Mouse (Mus musculus) heart, adult 18-20 months (tissue): ENCODE data around the gene Reps2. TPM values are rescaled to one million over a fixed set of nuclear protein-coding genes. Genes with fewer than 3 reads are reported as not detected.
A peak's percentile ranks its signal among the peaks of the same experiment; 100 is the strongest.

Experiments
- DNase-seq, 2 experiments: peaks; one replicate each; pipeline ENCODE4 v3.0.0; 2021 to 2022; ENCODE audit warnings: mixed read lengths in 1 of 2
- total RNA-seq, 2 experiments: library from RNA; stranded (reverse); gene quantifications; 2 replicates each; pipeline ENCODE4 v1.2.3; 2021

Reps2 gene
- total RNA-seq, 2 experiments from 2014 or later = 1.5 to 1.6 TPM

DNA sequence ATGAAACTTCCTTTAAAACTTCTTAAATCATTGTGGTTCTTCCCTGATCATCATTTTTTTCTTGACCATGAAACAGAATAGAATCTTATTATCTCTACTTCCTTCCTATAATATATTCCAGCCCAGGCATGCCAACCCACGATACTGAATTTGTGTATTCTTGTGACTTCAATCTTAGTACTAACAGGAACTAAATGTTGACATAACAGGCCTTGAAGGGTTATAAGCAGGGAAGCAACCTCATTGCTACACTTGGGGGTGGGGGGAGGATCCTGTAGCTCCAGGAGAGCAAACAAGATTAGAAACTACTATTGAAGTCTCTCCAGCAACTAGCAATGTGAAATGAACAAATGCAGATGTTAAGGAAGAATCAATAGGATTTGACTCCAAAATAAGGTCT, 154.8 kb downstream of the Reps2 start:
- no peak for DNase-seq

DNA sequence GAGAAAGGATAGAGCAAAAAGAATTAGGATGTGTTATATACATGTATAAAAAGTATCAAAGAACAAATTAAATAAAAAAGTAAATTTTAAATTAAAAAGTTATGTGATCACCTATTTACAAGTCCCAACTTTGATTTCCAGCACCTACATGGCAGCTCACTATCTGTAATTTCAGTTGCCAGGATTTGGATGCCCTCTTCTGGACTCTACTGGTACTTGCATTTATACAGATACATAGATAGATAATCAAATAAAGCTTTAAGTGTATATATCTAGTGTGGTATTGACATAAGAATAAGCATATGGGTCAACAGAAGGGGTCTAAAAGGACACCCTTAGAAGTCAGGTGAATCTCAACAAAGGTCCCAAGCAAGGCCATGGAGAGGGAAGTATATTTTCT, 155.7 kb downstream of the Reps2 start:
- no peak for DNase-seq

DNA sequence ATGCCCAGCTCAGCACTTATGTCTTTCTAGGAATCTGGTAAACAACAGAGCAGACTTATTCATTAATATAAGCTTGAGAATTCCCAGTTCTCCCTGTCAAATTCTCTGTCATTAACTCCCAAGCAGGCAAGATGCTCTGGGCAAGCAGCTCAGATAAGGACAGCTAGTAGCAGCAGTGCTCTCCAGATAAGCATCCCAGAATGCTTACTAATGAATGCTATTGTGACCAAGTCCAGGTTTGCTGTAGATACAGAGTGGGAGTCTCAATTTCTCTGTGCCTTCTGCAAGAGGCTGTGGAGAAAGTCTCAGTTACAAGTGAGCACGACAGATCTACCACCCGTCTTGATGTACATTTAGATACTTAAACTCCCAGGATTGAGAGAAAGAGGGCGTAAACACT, 173.2 kb downstream of the Reps2 start:
- no peak for DNase-seq

DNA sequence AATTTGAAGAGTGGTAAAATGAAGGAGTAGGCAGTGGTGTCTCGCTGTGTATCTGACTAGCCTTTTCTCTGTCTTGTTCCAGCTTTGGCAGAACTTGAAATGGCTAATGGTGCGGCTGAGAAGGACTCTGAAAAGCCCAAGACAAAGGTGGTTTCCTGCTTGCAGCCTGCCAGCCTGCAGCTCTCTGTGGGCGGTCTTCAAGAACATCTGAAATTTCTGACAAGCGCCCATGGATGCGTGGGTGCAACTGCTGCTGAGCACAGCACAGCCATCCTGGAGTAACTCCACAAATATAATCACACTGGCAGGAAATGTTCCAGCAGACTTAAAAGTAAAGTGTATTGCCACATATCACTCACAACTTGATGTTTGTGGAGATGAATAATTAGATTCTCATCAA, 181.3 kb downstream of the Reps2 start:
- DNase-seq = no peak

DNA sequence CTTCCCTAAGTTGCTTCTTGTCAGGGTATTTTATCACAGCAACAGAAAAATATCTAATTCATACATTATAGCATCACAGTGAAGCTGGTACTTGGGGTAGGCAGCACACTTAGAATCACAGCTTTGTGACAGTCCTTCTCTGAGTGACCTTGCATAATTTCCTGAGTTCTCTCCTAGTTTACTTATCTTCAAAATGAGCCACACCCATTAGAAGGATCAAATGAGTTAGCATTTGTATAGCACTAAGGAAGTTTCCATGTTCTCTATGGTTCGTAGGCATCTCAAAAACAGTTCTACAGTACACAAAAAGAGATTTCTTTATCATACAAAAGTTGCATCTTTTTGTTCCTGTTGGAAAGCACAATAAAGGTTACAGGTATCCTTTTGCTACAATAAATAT, 187.0 kb downstream of the Reps2 start:
- no peak for DNase-seq

DNA sequence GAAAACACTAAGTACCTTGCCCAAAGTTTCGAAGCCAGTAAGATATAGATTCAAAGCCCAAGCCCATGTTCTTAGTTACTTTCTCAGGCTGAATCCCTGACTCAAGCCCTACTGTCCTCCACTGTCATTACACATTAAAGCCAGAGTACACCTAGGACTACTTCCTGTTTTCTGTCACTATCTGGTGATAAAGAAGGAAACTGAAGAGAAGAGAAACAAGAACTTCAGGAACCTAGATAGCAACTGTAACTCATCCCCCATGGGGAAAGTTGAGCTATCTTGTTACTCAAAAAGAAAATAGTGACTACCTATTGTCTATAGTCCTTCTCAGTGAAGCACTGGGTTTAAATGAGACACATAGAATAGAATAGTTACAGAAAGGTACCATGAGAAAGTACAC, 188.1 kb downstream of the Reps2 start:
- DNase-seq = no peak

DNA sequence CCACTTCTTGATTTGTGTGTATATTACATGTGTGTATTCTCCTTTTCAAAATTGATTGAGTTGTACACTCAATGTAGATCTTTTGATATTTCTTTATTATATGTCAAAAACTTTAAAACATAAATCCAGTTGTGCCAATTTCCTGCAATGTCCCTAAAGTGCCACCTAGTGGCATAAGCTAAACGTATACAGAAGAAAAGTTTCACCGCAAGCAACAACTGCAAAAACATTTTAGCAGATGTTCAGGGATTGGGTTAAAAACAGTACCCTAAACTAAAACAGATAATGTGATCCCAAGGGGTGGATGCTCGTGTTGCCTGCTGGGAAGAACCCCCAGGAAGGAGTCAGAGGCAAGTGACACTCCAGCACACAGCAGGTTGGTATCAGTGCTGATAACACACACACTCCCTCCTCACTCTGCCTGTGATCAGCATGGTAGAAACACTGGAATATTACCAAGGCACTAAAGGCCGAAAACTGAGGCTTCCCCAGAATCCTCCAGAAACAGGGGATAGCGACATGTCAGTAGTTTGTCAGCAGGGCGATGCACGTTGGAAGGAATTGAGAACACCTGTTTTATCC, 189.5 kb downstream of the Reps2 start:
- DNase-seq = no peak

DNA sequence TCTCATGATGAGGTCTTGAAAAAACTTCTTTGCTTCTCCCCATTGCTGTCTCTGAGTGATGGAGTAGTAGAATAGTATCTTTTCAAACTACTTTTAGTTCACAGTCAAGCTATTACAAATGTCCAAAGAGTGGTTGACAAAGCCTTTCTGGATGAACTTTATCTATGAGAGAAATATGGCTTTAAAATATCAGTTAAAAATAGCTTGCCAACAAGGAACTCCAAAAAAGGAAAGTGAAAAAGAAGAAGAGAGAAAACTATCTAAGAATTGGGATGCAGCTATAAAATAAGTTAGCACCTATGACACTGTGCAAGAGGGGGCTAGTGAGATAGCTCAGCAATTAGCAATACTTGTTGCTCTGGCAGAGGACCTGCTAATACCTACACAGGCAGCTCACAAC, 190.8 kb downstream of the Reps2 start:
- DNase-seq = no peak

DNA sequence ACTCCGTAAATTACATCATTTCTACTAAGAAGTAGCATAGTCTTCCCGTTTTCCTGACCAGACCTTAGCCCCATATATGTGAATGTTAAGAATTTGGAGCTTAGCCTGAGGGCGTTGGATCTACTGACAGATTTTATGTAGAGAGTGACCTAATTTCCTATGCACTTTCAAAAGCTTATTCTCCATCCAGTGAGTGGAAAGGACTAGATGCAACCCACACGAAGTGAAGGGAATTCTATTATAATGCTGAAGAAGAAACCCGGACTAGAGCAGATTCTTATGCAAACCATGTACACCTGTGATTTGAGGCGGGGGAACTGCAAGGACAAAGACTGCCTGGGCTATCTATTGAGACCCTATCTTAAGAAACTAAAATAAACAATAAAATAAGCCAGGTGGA, 195.5 kb downstream of the Reps2 start:
- no peak for DNase-seq

DNA sequence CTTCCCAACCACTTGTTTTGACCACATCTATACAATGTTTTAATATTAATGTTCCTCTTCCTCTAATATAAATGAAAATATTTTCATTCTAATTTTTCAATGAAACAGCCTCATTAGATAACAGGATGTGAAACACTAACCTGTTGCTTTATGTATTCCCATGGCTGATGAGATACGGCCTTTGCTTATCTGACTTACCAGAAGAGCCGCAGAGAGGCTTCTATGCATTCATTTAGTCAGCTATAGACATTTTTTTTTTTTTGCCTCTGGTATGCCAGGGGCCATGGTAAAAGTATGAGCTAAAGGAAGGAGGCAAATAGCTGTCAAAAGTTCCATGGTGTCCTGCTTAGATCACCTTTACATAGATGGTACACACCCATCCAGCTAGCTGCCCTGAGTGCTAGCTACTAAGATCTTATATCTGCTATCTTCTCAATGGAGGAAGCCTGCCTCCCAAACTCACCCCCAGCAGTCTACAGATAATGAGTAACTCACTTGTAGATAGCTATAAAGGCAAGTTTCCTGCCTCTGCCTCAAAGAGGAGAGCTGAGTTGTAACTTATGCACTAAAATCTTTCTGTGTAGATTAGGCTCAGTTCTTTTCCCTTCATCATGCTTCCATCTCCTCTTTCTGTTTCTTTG, 196.7 kb downstream of the Reps2 start:
- DNase-seq = no peak

DNA sequence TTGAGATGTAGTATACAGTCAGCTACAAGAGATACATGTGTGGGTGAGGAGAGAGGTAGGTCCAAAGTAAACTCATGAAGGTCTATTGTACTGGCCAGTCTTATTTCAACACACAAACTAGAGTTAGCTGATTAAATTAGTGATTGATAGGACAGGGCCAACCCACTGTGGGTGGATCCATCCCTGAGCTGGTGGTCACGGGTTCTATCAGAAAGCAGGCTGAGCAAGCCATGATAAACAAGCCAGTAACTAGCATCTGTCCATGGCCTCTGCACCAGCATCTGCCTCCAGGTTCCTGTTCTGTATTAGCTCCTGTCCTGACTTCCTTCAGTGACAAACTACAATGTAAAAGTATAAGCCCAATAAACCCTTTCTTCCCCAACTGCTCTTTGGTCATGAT, 200.1 kb downstream of the Reps2 start:
- no peak for DNase-seq

DNA sequence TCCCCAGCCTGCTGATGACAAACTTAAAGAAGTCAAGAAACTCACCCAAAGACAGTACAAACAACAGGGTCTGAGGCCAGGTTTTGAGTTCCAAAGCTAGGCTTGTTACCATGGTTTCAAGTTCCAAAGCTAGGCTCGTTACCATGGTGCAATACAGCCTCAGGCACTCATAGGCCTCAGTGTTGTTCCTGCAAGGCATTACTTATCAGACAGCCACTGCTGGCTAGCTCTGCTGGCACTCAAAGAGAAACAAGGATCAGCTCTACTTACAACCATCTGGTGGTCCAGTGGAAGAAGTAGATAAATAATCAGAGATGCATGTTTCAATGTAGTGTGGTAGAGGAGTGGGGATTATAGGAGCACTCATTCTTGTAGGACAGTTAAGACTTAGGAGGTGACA, 200.5 kb downstream of the Reps2 start:
- DNase-seq = peak in 1 of 2 experiments; percentile 1

DNA sequence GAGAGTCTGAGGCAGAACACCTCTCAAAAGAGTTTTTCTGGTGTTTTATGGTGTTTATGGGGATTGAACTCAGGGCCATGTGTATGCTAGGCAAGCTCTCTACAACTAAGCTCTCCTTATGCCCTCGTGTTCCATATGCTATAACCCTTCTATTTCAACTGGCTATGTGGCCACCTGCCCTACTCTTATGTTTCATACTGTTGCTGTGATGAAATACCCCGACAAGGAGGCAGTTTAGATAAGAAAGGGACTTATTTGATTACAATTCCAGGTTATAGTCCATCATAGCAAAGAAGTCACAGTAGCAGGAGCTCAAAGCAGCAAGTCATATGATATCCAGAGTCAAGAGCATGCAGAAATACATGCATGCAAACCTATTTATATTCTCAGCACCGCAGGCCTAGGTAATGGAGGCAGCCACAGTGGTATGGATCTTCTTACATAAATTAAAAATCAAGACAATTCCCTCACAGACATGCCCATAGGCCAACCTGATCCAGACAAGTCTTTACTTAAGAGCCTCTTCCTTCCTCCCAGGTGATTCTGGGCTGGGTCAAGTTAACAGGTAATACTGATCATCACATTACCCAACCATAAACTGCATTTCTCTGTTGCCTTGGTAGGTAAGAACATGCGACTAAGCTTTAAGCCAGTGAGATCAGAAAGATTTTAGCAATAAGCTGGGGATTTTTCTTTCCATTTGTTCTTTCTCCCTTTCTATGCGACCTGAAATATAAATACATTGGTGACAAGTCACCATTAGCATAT, 210.5 kb downstream of the Reps2 start:
- no peak for DNase-seq

DNA sequence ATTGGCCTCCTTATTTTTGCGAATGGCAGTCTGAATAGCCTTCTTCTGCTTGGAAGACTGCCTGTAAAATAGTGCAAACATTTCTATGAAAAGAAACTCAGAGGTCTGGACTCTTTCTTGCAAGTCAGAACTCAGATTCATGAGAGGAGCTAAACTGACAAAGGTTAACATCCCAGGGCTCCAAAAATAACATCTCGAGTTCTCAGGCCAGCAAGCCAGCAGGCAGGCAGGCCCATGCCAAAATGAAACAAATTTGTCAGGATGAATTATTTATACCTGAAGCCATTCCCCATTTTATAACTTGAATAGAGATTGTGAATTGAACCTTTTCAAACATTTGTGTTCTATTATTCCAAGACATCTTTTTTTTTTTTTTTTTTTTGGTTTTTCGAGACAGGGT, 215.8 kb downstream of the Reps2 start:
- DNase-seq = no peak

DNA sequence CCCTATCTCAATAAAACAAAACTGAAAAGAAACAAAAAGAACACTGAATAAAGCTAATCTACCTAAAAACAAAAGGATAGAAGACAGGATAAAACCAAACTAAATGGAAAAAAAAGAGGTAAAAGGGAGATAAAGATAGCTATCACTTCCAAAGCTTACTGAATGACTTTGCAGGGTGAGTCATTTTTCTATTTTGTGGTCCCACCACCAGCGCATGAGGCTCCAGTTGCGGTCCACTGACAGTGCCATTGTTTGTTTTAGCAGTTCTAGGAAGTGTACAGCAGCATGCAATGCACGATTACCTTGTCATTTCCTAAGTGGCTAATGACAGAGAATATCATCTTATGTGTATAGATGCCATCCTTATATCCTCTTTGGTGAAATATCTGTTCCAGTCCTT, 224.0 kb downstream of the Reps2 start:
- no peak for DNase-seq

DNA sequence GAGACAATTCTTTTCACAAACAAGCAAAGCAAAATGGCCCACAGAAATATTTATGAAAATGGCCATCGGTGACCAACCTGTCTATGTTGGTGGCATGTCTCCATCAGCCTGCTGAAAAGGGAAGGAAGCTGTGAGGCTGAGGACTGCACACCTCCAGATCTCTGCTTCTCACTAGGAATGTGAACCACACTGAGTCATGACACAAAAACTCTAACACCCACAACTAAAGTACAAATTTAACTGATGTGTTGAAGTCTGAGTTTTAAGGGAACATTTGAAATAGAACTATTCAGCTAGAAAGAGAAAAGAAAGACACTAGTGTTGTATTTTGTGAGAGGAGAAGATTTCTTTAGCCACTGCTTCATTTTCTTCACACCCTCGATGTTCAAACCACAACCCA, 230.3 kb downstream of the Reps2 start:
- no peak for DNase-seq

DNA sequence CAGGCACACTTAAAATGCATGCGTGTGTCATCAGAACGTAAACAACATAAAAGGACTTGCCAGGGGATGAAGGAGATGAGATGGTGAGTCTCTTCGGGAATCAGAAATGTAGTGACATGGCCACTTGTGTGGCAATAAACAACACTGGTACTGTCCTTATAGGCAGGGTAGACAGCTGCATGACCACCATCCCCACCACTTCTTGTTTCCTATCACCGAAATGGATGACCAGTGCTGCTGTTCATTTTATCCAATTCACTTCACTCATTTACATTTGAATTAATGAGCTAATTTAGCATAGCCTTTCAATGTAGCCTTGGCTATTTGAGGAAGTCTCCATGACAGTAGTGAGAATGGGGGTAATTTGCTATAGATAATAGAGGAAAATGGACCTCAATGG, 236.2 kb downstream of the Reps2 start:
- no peak for DNase-seq

DNA sequence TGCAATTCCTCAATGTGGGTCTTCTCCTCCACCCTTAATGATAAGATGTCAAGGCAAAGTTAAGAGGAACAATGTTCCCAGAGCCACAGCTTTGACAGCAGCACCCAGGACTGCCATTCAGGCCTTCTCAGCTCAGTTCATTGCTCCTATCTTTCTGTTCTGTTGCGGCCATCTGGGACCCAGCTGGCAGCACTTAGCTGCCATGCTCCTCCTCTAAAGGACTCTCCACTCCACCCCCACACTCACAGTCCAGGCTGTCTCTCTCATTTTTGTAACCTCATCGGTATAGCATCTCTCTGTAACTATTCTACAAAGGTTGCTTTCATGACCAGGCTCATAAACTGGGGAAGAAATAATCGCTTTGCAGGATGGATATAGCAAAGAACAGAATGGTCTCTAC, 241.0 kb downstream of the Reps2 start:
- DNase-seq = peak; percentile 3 to 6

DNA sequence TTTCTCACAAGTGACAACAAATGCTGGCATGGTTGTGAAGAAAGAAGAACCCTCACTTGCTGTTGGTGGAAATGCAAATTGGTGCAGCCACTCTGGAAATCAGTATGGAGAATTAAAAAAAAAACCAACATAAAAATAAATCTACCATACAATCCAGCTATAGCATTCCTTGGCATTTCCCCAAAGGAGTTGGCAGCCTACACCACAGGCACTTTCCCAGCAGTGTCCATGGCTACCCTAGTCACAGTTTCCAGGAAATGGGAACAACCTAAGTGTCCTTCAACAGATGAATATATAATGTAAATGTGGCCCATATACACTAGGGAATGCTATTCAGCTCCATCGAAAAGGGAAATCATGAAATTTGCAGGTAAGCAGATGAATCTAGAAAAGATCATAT, 262.7 kb downstream of the Reps2 start:
- DNase-seq = no peak

DNA sequence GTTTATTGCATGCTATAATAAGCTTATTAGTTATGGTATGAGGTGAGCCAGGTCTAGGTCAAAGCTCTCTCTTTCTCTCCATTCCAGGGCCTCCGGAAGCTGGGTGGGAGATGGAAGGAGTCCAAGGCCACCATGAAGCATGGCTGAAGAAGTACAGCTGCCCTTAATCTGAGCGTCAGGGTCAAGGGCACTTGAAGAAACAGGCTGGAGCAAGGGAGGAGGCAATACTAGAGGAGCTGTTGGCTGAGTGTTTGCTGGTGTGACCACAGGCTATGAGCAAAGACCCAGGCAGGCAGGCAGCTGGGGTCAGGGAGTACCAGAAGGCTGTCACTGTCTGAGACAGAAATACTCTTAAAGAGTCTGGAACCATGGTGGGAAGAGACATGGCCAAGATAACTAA, 280.2 kb downstream of the Reps2 start:
- DNase-seq = no peak
